Mouse (Mus musculus) G1E (cell line): Measurements from ENCODE around the gene Kcnn4.

Source experiments
- CTCF ChIP-seq: IDR thresholded peaks from 2 replicates; pipeline ENCODE4 v1.5.1; 2012; ENCODE audit warnings: low read depth, low read length, inconsistent platforms, mixed read lengths
- GATA1 ChIP-seq: IDR thresholded peaks from 2 replicates; pipeline ENCODE4 v1.6.1; 2012; ENCODE audit warnings: borderline replicate concordance, low read length, inconsistent platforms, mixed read lengths
- POLR2AphosphoS5 ChIP-seq: IDR thresholded peaks from 2 replicates; pipeline ENCODE4 v1.6.1; 2012; ENCODE audit warnings: low read depth, low read length, inconsistent platforms; ENCODE audit not compliant: insufficient replicate concordance
- TAL1 ChIP-seq: conservative IDR thresholded peaks from 2 replicates; pipeline ENCODE4 v1.6.1; 2012; ENCODE audit warnings: low read depth, low read length, inconsistent platforms, mixed read lengths

GRCm38 (mm10) chr7:24361001-24361400 is 9.1 kb upstream of the Kcnn4 start:
- TF ChIP-seq GATA1 (no peak), CTCF (no peak), POLR2AphosphoS5 (no peak), TAL1 (no peak)
